Mouse (Mus musculus) lung, postnatal 0 days (tissue): ENCODE data around the gene Baz2b.

Experiments used
- CTCF ChIP-seq: IDR thresholded peaks from 2 replicates; pipeline ENCODE4 v1.5.1; 2016; ENCODE audit warnings: antibody characterized with exemption, mild to moderate bottlenecking
- EP300 ChIP-seq: IDR thresholded peaks from 2 replicates; pipeline ENCODE4 v1.6.1; 2016; ENCODE audit warnings: antibody characterized with exemption, mild to moderate bottlenecking, control low read depth

- TF ChIP-seq CTCF (no peak), EP300 (no peak)
These were observed 61.0 kb downstream of the Baz2b start for GRCm38 (mm10) chr2:60148651-60149050.
